Mouse (Mus musculus) kidney, embryonic 14.5 days (tissue): Measurements from ENCODE around the gene Npffr2. TPM values are rescaled to one million over a fixed set of nuclear protein-coding genes. Genes with fewer than 3 reads are reported as not detected.
"Not testable (repeated sequence)": the region's sequence is repeated elsewhere in the genome, so short reads cannot be mapped to it uniquely, and the experiment has no call there.

Experiments
- ATAC-seq: fragments of 200-750 bp; cut with Nextera tagmentation; 2 replicates; pipeline ENCODE4 v1.8.0; 2017; ENCODE audit warnings: moderate number of reproducible peaks, mild to moderate bottlenecking, moderate TSS enrichment, moderate library complexity; ENCODE audit not compliant: low FRiP score, low TSS enrichment
- H3K27ac ChIP-seq: fragments of 300-500 bp; sonication (generic); 2 replicates; pipeline ENCODE4 v1.5.1; 2014; ENCODE audit warnings: low read depth, mild to moderate bottlenecking, low read length, moderate library complexity, mixed read lengths
- H3K27me3 ChIP-seq: fragments of 300-500 bp; sonication (generic); 2 replicates; pipeline ENCODE4 v1.6.1; 2014; ENCODE audit warnings: mild to moderate bottlenecking, low read length; ENCODE audit not compliant: control insufficient read depth, insufficient read depth
- H3K36me3 ChIP-seq: fragments of 300-500 bp; sonication (generic); 2 replicates; pipeline ENCODE4 v1.6.1; 2014; ENCODE audit warnings: low read length, mixed read lengths; ENCODE audit not compliant: control insufficient read depth, insufficient read depth
- H3K4me1 ChIP-seq: fragments of 300-500 bp; sonication (generic); 2 replicates; pipeline ENCODE4 v1.6.1; 2014; ENCODE audit warnings: low read length, mixed read lengths; ENCODE audit not compliant: control insufficient read depth, insufficient read depth
- H3K4me2 ChIP-seq: fragments of 300-500 bp; sonication (generic); replicated peaks from 2 replicates; pipeline ENCODE4 v1.6.1; 2014; ENCODE audit warnings: low read depth, mild to moderate bottlenecking, low read length
- H3K4me3 ChIP-seq: fragments of 300-500 bp; sonication (generic); 2 replicates; pipeline ENCODE4 v1.5.1; 2014; ENCODE audit warnings: mild to moderate bottlenecking, low read length
- H3K9ac ChIP-seq: fragments of 300-500 bp; sonication (generic); 2 replicates; pipeline ENCODE4 v1.6.1; 2014; ENCODE audit warnings: low read depth, mild to moderate bottlenecking, low read length, moderate library complexity
- H3K9me3 ChIP-seq: fragments of 300-500 bp; sonication (generic); 2 replicates; pipeline ENCODE4 v1.6.1; 2016; ENCODE audit warnings: low read length; ENCODE audit not compliant: control insufficient read depth
- WGBS: fragments of 180-500 bp; shearing (Covaris S2); extraction: QIAGEN DNeasy Blood & Tissue Kit; methylation state at CpG from one replicate; pipeline ENCODE4 v1.1.7; 2014; 5-methylcytosine and 5-hydroxymethylcytosine counted together
- polyA plus RNA-seq: library from polyadenylated mRNA; unstranded; fragments of >200 nt; fragmentation: Nextera tagmentation; extraction: Ambion mirVana; gene quantifications from 2 replicates; pipeline ENCODE4 v1.2.1, GENCODE M21; 2014

Npffr2 gene
- polyA plus RNA-seq, 1 experiment from 2014 or later: not detected

DNA sequence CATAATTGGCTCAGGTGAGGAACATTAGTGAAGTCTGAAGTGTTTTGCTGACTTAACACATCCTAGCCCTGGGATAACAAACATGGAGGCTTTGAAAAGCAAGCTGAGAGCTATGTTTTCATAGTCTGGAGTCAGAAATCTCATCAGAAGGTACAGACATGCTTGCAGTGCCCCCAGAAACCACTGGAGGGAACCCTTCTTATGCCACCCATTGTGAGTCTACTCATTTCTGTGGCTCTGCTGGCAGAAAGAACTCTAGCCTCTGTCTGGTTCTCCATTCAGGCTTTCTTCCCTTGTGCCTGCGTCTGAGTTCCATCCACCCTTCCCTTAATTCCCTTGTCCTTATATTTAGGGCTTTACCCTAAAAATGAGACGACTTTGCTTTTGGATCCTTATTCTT is 16.2 kb downstream of the Npffr2 start:
- Histone ChIP-seq H3K4me1 (no peaks in the 10 kb centered on the region), H3K4me3 (no peak overlapping the region), H3K9ac (no peak overlapping the region), H3K27ac (no peak overlapping the region), H3K4me2 (no peak overlapping the region), H3K36me3 (no peaks in the 10 kb centered on the region), H3K27me3 (no peaks in the 10 kb centered on the region), H3K9me3 (no peaks in the 10 kb centered on the region)
- 45% methylated on average over 2 of the region's 2 CpGs for WGBS
- peak; percentile 76; the same call in 1 of the 2 replicates for ATAC-seq

DNA sequence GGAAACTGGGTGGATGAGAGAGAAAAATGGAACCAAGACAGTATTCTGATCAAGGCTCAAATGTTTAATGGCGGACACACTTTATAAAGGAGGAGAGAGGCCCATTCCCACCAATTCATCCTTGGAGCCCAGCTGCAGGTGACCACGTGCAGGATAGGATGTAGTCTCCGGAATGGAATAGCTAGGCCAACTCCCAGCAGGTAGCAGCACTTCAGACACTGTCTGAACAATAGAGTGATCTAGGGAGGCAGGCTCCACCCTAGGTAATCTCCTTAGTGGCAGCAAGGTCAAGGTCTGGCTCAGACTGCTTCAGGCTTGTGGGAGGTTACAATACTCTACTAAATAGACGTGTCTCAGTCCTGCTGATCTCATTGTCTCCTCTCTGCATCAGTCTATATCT is 31.9 kb downstream of the Npffr2 start:
- WGBS: 52% methylated on average over 4 of the region's 4 CpGs
- not testable (repeated sequence) for H3K4me2 ChIP-seq, H3K4me1 ChIP-seq, H3K4me3 ChIP-seq, H3K27ac ChIP-seq, ATAC-seq, H3K9me3 ChIP-seq, H3K36me3 ChIP-seq, H3K9ac ChIP-seq, H3K27me3 ChIP-seq

DNA sequence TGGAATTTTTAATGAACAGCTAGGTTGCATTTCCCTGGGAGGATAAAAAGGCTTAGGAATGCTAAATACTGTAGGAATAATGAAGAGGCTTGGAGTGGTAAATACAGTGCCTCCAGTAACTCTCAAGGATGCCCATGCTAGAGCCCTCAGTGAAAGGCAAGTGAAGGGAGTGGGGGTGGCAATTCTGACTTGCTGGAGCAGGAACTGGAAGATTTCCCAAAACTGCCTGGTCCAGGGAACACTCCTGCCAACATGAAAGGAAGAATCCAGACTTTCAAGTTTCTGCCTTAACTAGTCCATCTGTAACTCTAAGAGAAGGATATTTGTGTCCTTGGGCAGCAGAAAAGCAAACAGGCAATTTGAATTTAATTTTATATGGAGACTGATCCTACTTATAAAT is 34.2 kb downstream of the Npffr2 start:
- Histone ChIP-seq H3K4me2 (no peak overlapping the region), H3K36me3 (no peaks in the 10 kb centered on the region), H3K4me3 (no peak overlapping the region), H3K27ac (no peak overlapping the region), H3K4me1 (no peaks in the 10 kb centered on the region), H3K9me3 (no peaks in the 10 kb centered on the region), H3K27me3 (no peaks in the 10 kb centered on the region), H3K9ac (no peak overlapping the region)
- ATAC-seq: no peak

- 79% methylated on average over 1 of the region's 1 CpGs for WGBS
- H3K4me2 ChIP-seq: no peak overlapping the region
- H3K9ac ChIP-seq: no peak overlapping the region
- ATAC-seq: no peak
- H3K4me3 ChIP-seq: no peak overlapping the region
- H3K27ac ChIP-seq: no peak overlapping the region
- no peaks in the 10 kb centered on the region for H3K27me3 ChIP-seq
- H3K9me3 ChIP-seq: no peaks in the 10 kb centered on the region
- H3K36me3 ChIP-seq: no peaks in the 10 kb centered on the region
- H3K4me1 ChIP-seq: no peaks in the 10 kb centered on the region
Observed at GRCm38 (mm10) chr5:89578678-89579077, 51.4 kb downstream of the Npffr2 start.

DNA sequence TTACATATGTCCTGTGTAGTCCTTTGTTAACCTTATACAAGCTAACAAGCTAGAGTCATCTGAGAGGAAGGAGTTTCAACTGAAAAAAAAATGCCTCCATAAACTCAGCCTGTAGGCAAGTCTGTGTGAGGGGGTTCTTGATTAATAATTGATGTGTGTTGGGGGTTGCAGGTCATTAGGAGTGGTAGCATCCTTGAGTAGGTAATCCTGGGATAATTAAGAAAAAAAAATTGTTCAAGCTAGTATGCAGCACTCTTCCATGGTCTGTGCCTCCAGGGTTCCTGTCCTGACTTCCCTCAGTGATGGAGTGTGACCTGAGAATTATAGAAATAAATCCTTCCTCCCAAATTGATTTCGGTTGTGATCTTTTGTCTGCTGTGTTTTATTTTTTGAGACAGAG is 52.0 kb downstream of the Npffr2 start:
- no peaks in the 10 kb centered on the region for H3K36me3 ChIP-seq
- H3K27me3 ChIP-seq: no peaks in the 10 kb centered on the region
- no peak overlapping the region for H3K4me2 ChIP-seq
- H3K9ac ChIP-seq: no peak overlapping the region
- 69% methylated on average over 1 of the region's 1 CpGs for WGBS
- no peak for ATAC-seq
- H3K27ac ChIP-seq: no peak overlapping the region
- no peaks in the 10 kb centered on the region for H3K9me3 ChIP-seq
- no peak overlapping the region for H3K4me3 ChIP-seq
- H3K4me1 ChIP-seq: no peaks in the 10 kb centered on the region

- no peaks in the 10 kb centered on the region for H3K4me1 ChIP-seq
- H3K36me3 ChIP-seq: no peaks in the 10 kb centered on the region
- no peaks in the 10 kb centered on the region for H3K27me3 ChIP-seq
- no peak for ATAC-seq
- no peaks in the 10 kb centered on the region for H3K9me3 ChIP-seq
- 74% methylated on average over 1 of the region's 1 CpGs for WGBS
- no peak overlapping the region for H3K27ac ChIP-seq
- H3K4me2 ChIP-seq: no peak overlapping the region
- no peak overlapping the region for H3K9ac ChIP-seq
- no peak overlapping the region for H3K4me3 ChIP-seq
Observed at GRCm38 (mm10) chr5:89581143-89581542, 53.9 kb downstream of the Npffr2 start.

- H3K9me3 ChIP-seq: no peaks in the 10 kb centered on the region
- H3K4me3 ChIP-seq: no peak overlapping the region
- no peak overlapping the region for H3K27ac ChIP-seq
- H3K27me3 ChIP-seq: no peaks in the 10 kb centered on the region
- H3K4me1 ChIP-seq: no peaks in the 10 kb centered on the region
- H3K9ac ChIP-seq: no peak overlapping the region
- no peaks in the 10 kb centered on the region for H3K36me3 ChIP-seq
- no peak for ATAC-seq
- WGBS: 80% methylated on average over 5 of the region's 5 CpGs
- no peak overlapping the region for H3K4me2 ChIP-seq
Observed at GRCm38 (mm10) chr5:89581742-89582366, 54.6 kb downstream of the Npffr2 start.

GRCm38 (mm10) chr5:89585021-89585420 is 57.8 kb downstream of the Npffr2 start:
- H3K27me3 ChIP-seq: no peaks in the 10 kb centered on the region
- 69% methylated on average over 3 of the region's 3 CpGs for WGBS
- no peak overlapping the region for H3K4me3 ChIP-seq
- no peak overlapping the region for H3K4me2 ChIP-seq
- H3K27ac ChIP-seq: no peak overlapping the region
- H3K4me1 ChIP-seq: no peaks in the 10 kb centered on the region
- H3K9me3 ChIP-seq: no peaks in the 10 kb centered on the region
- ATAC-seq: no peak
- H3K36me3 ChIP-seq: no peaks in the 10 kb centered on the region
- no peak overlapping the region for H3K9ac ChIP-seq

GRCm38 (mm10) chr5:89592301-89592700 is 65.1 kb downstream of the Npffr2 start:
- H3K36me3 ChIP-seq: no peaks in the 10 kb centered on the region
- H3K9me3 ChIP-seq: no peaks in the 10 kb centered on the region
- no peak overlapping the region for H3K9ac ChIP-seq
- no peak for ATAC-seq
- H3K4me1 ChIP-seq: no peaks in the 10 kb centered on the region
- H3K4me2 ChIP-seq: no peak overlapping the region
- no peak overlapping the region for H3K4me3 ChIP-seq
- no peak overlapping the region for H3K27ac ChIP-seq
- 88% methylated on average over 4 of the region's 4 CpGs for WGBS
- H3K27me3 ChIP-seq: no peaks in the 10 kb centered on the region
